Mouse (Mus musculus): ENCODE data around the gene Prss40. TPM values are rescaled to one million over a fixed set of nuclear protein-coding genes. Genes with fewer than 3 reads are reported as not detected.
"Not testable (repeated sequence)": the region's sequence is repeated elsewhere in the genome, so short reads cannot be mapped to it uniquely, and the experiment has no call there.

The Prss40 gene
- polyA plus RNA-seq, 1 experiment from 2014 or later = not detected

DNA sequence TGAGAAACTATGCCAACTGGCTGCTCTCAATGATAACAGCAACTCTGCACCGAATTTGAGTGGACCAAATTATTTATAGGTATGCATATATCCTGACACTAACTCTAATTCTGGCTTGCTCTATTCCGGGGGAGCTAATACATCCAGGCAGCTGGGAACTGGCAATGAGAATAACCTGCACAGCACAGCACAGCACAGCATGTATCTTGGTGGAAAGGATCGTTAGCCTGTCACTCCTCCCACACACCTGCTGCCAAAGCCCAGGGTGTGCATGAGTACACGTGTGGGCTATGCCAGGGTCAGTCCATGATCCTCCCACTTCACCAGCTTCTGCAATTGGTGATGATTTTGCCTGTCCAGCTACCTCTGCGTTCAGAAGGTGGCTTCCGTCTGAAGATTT, 10.7 kb upstream of the Prss40 start:
- 74% methylated on average over 6 of the region's 6 CpGs for WGBS
- Histone ChIP-seq H3K4me1 (no peaks in the 10 kb centered on the region), H3K9ac (no peak overlapping the region)

DNA sequence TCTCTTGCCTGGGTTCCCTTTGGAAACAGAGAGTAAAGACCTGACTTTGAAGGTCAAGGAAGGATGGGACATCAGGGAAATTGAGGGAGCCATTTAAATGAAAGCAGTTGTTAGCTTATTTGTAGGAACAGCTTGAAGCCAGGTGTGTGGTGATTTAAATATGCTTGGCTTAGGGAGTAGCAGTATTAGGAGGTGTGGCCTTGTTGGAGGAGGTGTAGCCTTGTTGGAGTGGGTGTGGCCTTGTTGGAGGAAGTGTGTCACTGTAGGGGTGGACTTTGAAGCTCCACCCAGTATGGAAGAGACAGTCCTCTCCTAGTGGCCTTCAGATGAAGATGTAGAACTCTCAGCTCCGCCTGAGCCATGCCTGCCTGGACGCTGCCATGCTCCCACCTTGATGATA, 9.1 kb upstream of the Prss40 start:
- ATAC-seq (ENCODE audit: insufficient number of reproducible peaks, insufficient read depth, low FRiP score, low TSS enrichment) = no peak
- 93% methylated on average over 2 of the region's 2 CpGs for WGBS
- H3K27ac ChIP-seq = no peak overlapping the region
- no peaks in the 10 kb centered on the region for H3K9me3 ChIP-seq
- no peaks in the 10 kb centered on the region for H3K27me3 ChIP-seq
- no peak overlapping the region for H3K4me3 ChIP-seq
- no peak overlapping the region for H3K4me2 ChIP-seq (replicated peaks)
- no peak overlapping the region for H3K9ac ChIP-seq
- no peaks in the 10 kb centered on the region for H3K4me1 ChIP-seq
- H3K36me3 ChIP-seq = no peaks in the 10 kb centered on the region

More for the DNA sequence above, 10.7 kb upstream of the Prss40 start:
- no peak overlapping the region for H3K4me2 ChIP-seq (replicated peaks)
- no peak overlapping the region for H3K4me3 ChIP-seq
- no peak for ATAC-seq (ENCODE audit: insufficient number of reproducible peaks, insufficient read depth, low FRiP score, low TSS enrichment)
- no peaks in the 10 kb centered on the region for H3K9me3 ChIP-seq
- no peaks in the 10 kb centered on the region for H3K27me3 ChIP-seq
- H3K27ac ChIP-seq = no peak overlapping the region
- H3K36me3 ChIP-seq = no peaks in the 10 kb centered on the region

DNA sequence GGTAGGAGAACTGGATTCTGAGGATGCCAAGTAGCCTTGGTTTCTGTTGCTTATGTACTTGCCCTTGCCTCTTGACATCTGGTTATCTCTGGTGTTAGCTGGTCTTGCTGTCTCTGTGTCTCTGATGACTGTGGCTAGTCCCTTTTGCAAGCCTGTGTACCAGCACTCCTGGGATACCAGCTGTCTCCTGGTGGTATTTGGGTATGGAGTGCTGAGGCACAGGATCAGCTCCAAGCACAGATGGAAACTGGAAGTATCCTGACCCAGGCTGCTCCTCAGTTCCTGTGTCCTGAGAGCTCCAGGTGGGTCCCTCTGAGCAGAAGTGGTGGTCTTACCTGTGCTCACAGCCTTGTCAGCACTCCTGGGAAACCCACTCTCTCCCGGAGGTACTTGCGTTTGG, 7.4 kb upstream of the Prss40 start:
- Histone ChIP-seq H3K4me2 (replicated peaks) (no peak overlapping the region), H3K36me3 (no peaks in the 10 kb centered on the region), H3K9me3 (0 out of 2 replicates have a peak, but pooled peaks cover 3% of the 10 kb centered on the region), H3K9ac (no peak overlapping the region), H3K27ac (no peak overlapping the region), H3K4me1 (no peaks in the 10 kb centered on the region), H3K4me3 (no peak overlapping the region), H3K27me3 (no peaks in the 10 kb centered on the region)
- ATAC-seq (ENCODE audit: insufficient number of reproducible peaks, insufficient read depth, low FRiP score, low TSS enrichment) = no peak
- 98% methylated on average over 2 of the region's 2 CpGs for WGBS

DNA sequence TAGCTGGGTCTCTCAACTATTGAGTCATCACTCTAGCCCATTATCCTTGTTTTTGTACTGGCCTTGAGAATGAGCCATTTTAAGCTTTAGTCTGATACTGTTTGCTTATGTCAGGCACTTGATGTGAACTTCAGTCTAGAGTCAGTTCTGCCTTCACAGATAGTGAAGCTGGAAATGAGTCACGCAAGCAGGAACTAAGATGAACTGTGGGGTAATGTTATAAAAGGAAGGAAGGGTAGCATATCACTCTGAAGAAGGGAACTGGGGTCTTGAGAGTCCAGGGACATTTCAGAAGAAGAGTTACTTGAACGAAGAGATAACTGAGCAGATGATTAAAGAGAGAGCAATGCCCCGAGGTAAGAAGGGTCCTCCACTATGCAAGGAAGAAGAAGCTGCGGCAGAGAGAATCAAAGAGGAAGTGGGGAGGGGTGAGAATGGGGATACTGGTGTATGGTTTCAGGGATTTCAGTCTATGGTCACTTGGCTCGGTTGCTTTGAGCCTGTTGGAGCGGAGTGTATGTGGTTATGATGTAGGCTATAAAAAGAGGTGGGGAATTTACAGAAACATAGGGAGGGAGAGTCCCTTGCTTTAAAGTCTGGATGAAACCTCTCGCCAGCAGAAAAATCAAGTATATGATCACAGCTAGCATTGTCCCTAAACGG, 3.8 kb upstream of the Prss40 start:
- Histone ChIP-seq H3K4me1 (no peaks in the 10 kb centered on the region), H3K27me3 (no peaks in the 10 kb centered on the region), H3K4me2 (replicated peaks) (no peak overlapping the region), H3K36me3 (no peaks in the 10 kb centered on the region), H3K9ac (no peak overlapping the region), H3K9me3 (0 out of 2 replicates have a peak, but pooled peaks cover 3% of the 10 kb centered on the region), H3K4me3 (no peak overlapping the region), H3K27ac (no peak overlapping the region)
- ATAC-seq (ENCODE audit: insufficient number of reproducible peaks, insufficient read depth, low FRiP score, low TSS enrichment) = no peak
- 70% methylated on average over 8 of the region's 8 CpGs for WGBS

DNA sequence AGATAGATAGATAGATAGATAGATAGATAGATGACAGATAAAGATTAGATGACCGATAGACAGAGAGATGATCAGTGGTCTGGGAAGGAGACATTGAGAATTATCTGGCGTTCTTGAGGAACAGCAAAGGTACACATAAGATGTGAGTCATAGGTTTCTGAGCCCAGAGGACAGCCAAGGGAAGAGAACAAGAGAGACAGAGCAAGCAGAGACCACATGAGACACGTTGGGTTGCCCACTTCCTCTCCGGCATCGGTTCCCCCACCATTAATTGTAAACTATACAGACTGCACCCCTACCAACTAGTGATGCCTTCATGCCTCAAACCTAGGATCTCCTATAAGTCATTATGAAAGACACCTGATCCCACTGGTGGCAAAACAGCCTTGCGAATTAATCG, 6.5 kb downstream of the Prss40 start:
- no peaks in the 10 kb centered on the region for H3K36me3 ChIP-seq
- H3K4me1 ChIP-seq = no peaks in the 10 kb centered on the region
- WGBS = 84% methylated on average over 7 of the region's 7 CpGs
- ATAC-seq (ENCODE audit: insufficient number of reproducible peaks, insufficient read depth, low FRiP score, low TSS enrichment) = no peak
- H3K9me3 ChIP-seq = no peaks in the 10 kb centered on the region
- H3K9ac ChIP-seq = no peak overlapping the region
- H3K4me2 ChIP-seq (replicated peaks) = no peak overlapping the region
- H3K27me3 ChIP-seq = no peaks in the 10 kb centered on the region
- H3K27ac ChIP-seq = no peak overlapping the region
- H3K4me3 ChIP-seq = no peak overlapping the region

DNA sequence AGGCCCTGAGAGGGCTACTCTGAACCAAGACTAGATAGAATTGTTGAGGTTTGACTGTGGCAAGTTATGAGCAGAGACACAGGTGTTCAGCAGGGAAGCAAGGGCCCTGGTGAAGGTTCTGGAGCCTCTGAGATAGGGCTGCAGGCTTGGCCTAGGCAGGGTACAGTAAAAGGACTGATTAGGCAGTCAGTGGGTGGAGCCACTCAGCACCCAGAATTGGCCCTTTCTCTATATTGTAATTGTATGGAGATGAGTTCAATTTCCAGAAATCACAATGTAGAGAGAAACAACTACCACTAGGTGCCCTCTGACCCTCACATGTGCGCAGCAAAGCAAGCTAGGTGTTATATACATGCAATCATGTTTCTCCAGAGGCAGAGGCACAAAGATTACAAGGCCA, 7.1 kb downstream of the Prss40 start:
- Histone ChIP-seq H3K4me1 (no peaks in the 10 kb centered on the region), H3K4me3 (no peak overlapping the region), H3K9me3 (no peaks in the 10 kb centered on the region), H3K27me3 (no peaks in the 10 kb centered on the region), H3K4me2 (replicated peaks) (no peak overlapping the region), H3K9ac (no peak overlapping the region), H3K27ac (no peak overlapping the region), H3K36me3 (no peaks in the 10 kb centered on the region)
- 81% methylated on average over 1 of the region's 1 CpGs for WGBS
- no peak for ATAC-seq (ENCODE audit: insufficient number of reproducible peaks, insufficient read depth, low FRiP score, low TSS enrichment)

DNA sequence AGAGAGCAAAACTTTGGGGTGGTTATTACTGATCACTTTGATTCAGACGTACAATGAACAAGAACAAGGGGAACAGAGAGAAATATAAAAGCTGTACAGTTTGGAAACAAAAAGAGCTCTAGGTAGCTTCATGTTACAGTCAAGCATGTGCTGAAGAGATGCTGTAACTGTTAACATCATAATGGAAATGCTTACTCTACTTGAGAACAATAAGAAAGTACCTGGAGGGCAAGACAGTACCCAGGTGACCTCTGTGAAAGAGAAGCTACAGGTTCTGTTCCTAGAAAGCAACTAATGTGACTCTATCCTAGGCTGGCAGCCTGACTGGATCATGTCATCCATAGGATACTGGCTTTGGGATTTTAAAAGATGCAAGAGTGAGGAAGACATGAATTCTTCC, 13.7 kb downstream of the Prss40 start:
- Histone ChIP-seq H3K36me3 (no peaks in the 10 kb centered on the region), H3K9me3 (no peaks in the 10 kb centered on the region), H3K4me3 (no peak overlapping the region), H3K4me1 (no peaks in the 10 kb centered on the region), H3K4me2 (replicated peaks) (no peak overlapping the region), H3K27me3 (no peaks in the 10 kb centered on the region), H3K27ac (no peak overlapping the region), H3K9ac (no peak overlapping the region)
- no peak for ATAC-seq (ENCODE audit: insufficient number of reproducible peaks, insufficient read depth, low FRiP score, low TSS enrichment)
- 80% methylated on average over 1 of the region's 1 CpGs for WGBS

DNA sequence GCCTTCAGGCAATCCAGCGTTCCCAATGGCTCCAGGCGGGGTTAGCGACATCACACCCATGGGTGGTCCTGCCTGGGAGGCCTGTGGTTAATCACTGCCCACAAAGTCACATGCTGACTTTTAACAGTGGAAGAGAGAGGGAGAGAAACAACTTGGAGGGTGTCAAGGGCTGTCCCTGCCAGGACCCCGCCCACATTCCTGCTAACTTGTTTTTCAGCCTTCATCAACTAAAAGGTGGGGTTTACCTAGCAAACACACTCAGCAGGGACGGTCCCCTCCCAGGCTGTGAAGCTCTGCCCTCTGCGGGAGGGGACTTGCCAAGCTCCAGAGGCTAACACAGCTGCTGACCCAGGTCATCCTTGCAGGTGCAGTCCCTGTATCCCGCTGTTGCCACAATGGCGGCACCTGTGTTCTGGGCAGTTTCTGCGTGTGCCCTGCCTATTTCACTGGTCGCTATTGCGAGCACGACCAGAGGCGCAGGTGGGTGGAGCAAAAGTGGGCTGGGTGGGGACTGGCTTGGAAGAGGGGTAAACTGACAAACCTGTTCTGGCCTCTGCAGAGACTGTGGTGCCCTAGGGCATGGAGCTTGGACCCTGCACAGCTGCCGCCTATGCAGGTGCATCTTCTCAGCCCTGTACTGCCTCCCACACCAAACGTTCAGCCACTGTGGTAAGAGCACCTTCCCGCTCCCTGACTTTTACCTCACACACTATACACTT, 23.8 kb downstream of the Prss40 start:
- Histone ChIP-seq H3K4me3 (peak overlapping the region; percentile 13; the same call in 1 of the 2 replicates), H3K4me2 (replicated peaks) (peak overlapping the region; percentile 34), H3K27ac (no peak overlapping the region), H3K27me3 (peaks cover 34% of the 10 kb centered on the region), H3K4me1 (peaks cover 2% of the 10 kb centered on the region; the same call in 1 of the 2 replicates), H3K36me3 (no peaks in the 10 kb centered on the region), H3K9ac (no peak overlapping the region), H3K9me3 (no peaks in the 10 kb centered on the region)
- ATAC-seq (ENCODE audit: insufficient number of reproducible peaks, insufficient read depth, low FRiP score, low TSS enrichment) = 0 out of 2 replicates have a peak, but pooled peaks have one; percentile 28
- WGBS = 4% methylated on average over 16 of the region's 16 CpGs

DNA sequence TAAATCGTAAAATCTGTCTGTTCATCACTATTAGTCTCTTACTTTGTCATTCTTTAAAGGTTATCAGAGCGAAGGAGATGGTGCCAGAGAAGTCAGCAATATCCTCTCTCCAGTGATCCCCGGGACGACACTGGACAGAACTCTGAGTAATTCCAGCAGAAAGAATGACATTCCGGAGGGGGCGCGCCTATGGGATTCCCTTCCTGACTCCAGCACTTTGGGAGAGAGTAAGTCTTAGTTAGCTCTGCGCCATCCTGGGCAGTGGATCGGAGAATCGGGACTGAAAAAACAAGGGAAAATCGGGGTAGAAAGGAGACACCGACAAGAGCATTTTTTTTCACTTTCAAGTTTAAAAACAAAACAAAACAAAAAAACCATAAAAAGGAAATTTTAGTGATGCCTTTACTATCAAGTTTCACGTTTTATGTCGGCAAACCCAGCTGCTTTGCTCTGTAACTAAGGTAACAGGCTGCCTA, 24.4 kb downstream of the Prss40 start:
- Histone ChIP-seq H3K27ac (no peak overlapping the region), H3K4me1 (peaks cover 2% of the 10 kb centered on the region; the same call in 1 of the 2 replicates), H3K4me3 (peak overlapping the region; percentile 13; the same call in 1 of the 2 replicates), H3K9ac (no peak overlapping the region), H3K36me3 (no peaks in the 10 kb centered on the region), H3K27me3 (peaks cover 34% of the 10 kb centered on the region), H3K4me2 (replicated peaks) (peak overlapping the region; percentile 34), H3K9me3 (no peaks in the 10 kb centered on the region)
- ATAC-seq (ENCODE audit: insufficient number of reproducible peaks, insufficient read depth, low FRiP score, low TSS enrichment) = no peak
- 2% methylated on average over 14 of the region's 14 CpGs for WGBS

DNA sequence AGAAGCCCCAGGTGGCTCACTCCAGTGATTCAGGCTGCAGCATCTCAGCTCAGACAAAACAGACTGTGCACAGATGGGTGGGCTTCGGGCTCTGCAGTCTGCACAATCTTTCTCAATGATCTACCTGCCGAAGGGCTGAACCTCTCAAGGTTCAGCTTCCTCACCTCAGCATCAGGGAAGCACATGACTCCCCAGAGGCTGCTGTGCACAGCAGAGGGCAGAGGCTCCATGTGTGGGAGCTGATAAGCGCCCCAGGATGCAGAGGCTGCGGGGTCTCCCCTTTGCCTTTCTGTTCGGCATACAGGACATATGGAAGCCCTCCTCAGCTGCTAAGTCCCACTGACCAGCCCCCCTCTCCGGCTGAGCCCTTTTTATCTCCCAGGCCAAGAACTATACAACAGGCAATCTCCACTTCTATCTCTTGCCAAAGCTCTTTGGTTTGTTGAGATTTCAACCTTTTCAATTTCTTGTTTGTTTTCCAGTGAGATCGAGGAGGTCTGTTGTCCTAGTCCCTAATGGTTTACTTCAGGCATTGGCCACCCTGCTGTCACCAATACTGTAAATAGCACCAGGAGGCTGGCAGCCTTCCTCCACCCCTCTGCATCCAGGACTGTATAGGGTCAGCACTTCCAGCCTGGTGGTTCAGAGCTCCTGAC, 25.6 kb downstream of the Prss40 start, which contains the start of gene Cfc1:
Gene Cfc1, plus strand, starts transcription at position 606 of the 656 bp plus-strand sequence.
- not testable (repeated sequence) for H3K9me3 ChIP-seq; H3K36me3 ChIP-seq; H3K27ac ChIP-seq; ATAC-seq (ENCODE audit: insufficient number of reproducible peaks, insufficient read depth, low FRiP score, low TSS enrichment); H3K9ac ChIP-seq; H3K4me1 ChIP-seq
- Histone ChIP-seq H3K4me2 (replicated peaks) (peak within 1 kb of the TSS; percentile 34), H3K4me3 (0 out of 2 replicates have a peak within 1 kb of the TSS, but pooled peaks have one; percentile 13), H3K27me3 (peaks cover 34% of the 10 kb centered on the region)
- WGBS = 28% methylated on average over 7 of the region's 7 CpGs

DNA sequence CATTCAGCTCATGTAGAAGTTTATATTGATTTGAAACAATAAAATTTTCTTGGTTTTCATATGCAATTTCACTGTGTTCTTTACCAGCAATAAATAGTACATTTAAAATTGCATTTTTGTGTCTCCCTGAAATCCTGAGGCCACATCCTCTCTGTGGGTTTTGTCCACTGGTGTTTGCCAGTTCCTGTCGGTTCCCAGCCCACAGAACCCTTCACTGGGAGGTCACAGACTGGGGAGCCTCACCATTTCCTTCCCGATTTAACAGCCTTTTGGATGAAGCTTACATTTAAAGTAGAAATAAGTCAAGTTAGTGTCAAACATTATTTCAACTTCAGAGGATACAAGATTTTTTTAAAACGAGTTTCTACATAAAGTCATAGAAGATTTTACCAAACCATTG, 26.2 kb downstream of the Prss40 start:
- not testable (repeated sequence) for H3K4me1 ChIP-seq; ATAC-seq (ENCODE audit: insufficient number of reproducible peaks, insufficient read depth, low FRiP score, low TSS enrichment); H3K9me3 ChIP-seq; H3K36me3 ChIP-seq; H3K4me3 ChIP-seq; H3K9ac ChIP-seq; H3K27ac ChIP-seq; H3K4me2 ChIP-seq (replicated peaks)
- WGBS = 54% methylated on average over 3 of the region's 3 CpGs
- peaks cover 34% of the 10 kb centered on the region for H3K27me3 ChIP-seq
